Mouse (Mus musculus) forebrain, postnatal 0 days (tissue): Measurements from ENCODE around the gene Aldh16a1. TPM values are rescaled to one million over a fixed set of nuclear protein-coding genes. Genes with fewer than 3 reads are reported as not detected.
A peak's percentile ranks its signal among the peaks of the same experiment; 100 is the strongest.

Experiments used
- ATAC-seq: fragments of 200-750 bp; cut with Nextera tagmentation; 2 replicates; pipeline ENCODE4 v1.8.0; 2017; ENCODE audit warnings: mild to moderate bottlenecking, moderate library complexity
- DNase-seq: peaks from one replicate; pipeline ENCODE4 v3.0.0-alpha.2; 2015
- H3K27ac ChIP-seq: fragments of 300-500 bp; sonication (generic); 2 replicates; pipeline ENCODE4 v1.5.1; 2014; ENCODE audit warnings: low read depth, mild to moderate bottlenecking, antibody characterized with exemption, low read length, moderate library complexity, mixed read lengths
- H3K27me3 ChIP-seq: fragments of 300-500 bp; sonication (generic); 2 replicates; pipeline ENCODE4 v1.6.1; 2014; ENCODE audit warnings: mild to moderate bottlenecking, low read length, mixed read lengths; ENCODE audit not compliant: insufficient read depth
- H3K36me3 ChIP-seq: fragments of 300-500 bp; sonication (generic); 2 replicates; pipeline ENCODE4 v1.6.1; 2014; ENCODE audit warnings: mild to moderate bottlenecking, moderate library complexity; ENCODE audit not compliant: insufficient read depth
- H3K4me1 ChIP-seq: fragments of 300-500 bp; sonication (generic); 2 replicates; pipeline ENCODE4 v1.6.1; 2014; ENCODE audit warnings: antibody characterized with exemption; ENCODE audit not compliant: insufficient read depth
- H3K4me2 ChIP-seq: fragments of 300-500 bp; sonication (generic); 2 replicates; pipeline ENCODE4 v1.6.1; 2014; ENCODE audit warnings: low read depth, mild to moderate bottlenecking, moderate library complexity
- H3K4me3 ChIP-seq: fragments of 300-500 bp; sonication (generic); 2 replicates; pipeline ENCODE4 v1.5.1; 2014; ENCODE audit warnings: low read depth, low read length, mixed read lengths
- H3K9ac ChIP-seq: fragments of 300-500 bp; sonication (generic); 2 replicates; pipeline ENCODE4 v1.6.1; 2014; ENCODE audit warnings: mild to moderate bottlenecking
- H3K9me3 ChIP-seq: fragments of 300-500 bp; sonication (generic); 2 replicates; pipeline ENCODE4 v1.6.1; 2016; ENCODE audit warnings: low read length
- CTCF ChIP-seq: sonication (generic); IDR thresholded peaks from 2 replicates; pipeline ENCODE4 v1.5.1; 2016; ENCODE audit warnings: antibody characterized with exemption, control low read depth, low read depth
- WGBS: fragments of 180-500 bp; shearing (Covaris S2); extraction: QIAGEN DNeasy Blood & Tissue Kit; methylation state at CpG from one replicate; pipeline ENCODE4 v1.1.7; 2014; 5-methylcytosine and 5-hydroxymethylcytosine counted together
- polyA plus RNA-seq: library from polyadenylated mRNA; unstranded; fragments of >200 nt; fragmentation: Nextera tagmentation; extraction: Ambion mirVana; gene quantifications from 2 replicates; pipeline ENCODE4 v1.2.1, GENCODE M21; 2015
- total RNA-seq: library from RNA; depleted of rRNA; stranded (reverse); fragments of >200 nt; gene quantifications from 2 replicates; pipeline ENCODE4 v1.2.3, GENCODE M21; 2014

Gene Aldh16a1
- total and polyA plus RNA-seq, 2 experiments from 2014 or later: 13.3 to 14.2 TPM

DNA sequence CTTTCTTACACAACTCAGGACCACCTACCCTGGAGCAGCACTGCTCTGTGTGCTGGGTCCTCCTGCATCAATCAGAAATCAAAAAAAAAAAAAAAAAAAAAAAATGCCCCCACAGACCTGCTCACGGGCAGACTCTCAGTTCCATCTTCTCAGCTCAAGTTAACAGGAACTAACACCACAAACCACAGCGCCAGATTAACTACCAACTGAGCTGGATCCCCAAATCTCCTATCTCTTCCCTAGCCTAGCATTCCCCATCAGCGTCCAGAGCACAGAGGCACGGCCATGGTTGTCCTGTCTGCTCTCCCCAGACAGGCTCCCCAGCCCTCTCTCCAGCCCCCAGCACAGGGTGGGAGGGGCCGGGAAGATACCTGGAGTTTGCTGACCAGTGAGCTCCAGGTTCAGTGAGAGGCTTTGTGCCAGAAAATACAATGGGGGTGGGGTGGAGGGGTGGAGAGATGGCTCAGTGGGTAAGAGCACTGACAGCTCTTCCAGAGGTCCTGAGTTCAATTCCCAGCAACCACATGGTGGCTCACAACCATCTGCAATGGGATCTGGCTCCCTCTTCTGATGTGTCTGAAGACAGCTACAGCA lies 47.2 kb downstream of the Aldh16a1 start:
- Histone ChIP-seq H3K4me1 (no peaks in the 10 kb centered on the region), H3K36me3 (no peaks in the 10 kb centered on the region)

GRCm38 (mm10) chr7:45106441-45106840 lies 47.9 kb downstream of the Aldh16a1 start:
- Histone ChIP-seq H3K36me3 (no peaks in the 10 kb centered on the region), H3K4me3 (no peak overlapping the region), H3K4me1 (no peaks in the 10 kb centered on the region), H3K9ac (no peak overlapping the region), H3K27me3 (no peaks in the 10 kb centered on the region), H3K27ac (no peak overlapping the region), H3K9me3 (no peaks in the 10 kb centered on the region), H3K4me2 (no peak overlapping the region)
- 42% methylated on average over 6 of the region's 6 CpGs for WGBS
- ATAC-seq (no peak), DNase-seq (no peak)
- no peak for TF ChIP-seq CTCF

More for the DNA sequence above, 47.2 kb downstream of the Aldh16a1 start:
- 58% methylated on average over 5 of the region's 5 CpGs for WGBS
- no peak for TF ChIP-seq CTCF
- Histone ChIP-seq H3K4me2 (no peak overlapping the region), H3K9ac (no peak overlapping the region), H3K27ac (no peak overlapping the region), H3K4me3 (no peak overlapping the region), H3K27me3 (no peaks in the 10 kb centered on the region), H3K9me3 (no peaks in the 10 kb centered on the region)
- ATAC-seq: no peak
- no peak for DNase-seq

GRCm38 (mm10) chr7:45105491-45105890 lies 48.9 kb downstream of the Aldh16a1 start:
- no peak for DNase-seq
- TF ChIP-seq CTCF: no peak
- 79% methylated on average over 8 of the region's 8 CpGs for WGBS
- Histone ChIP-seq H3K9me3 (no peaks in the 10 kb centered on the region), H3K4me1 (no peaks in the 10 kb centered on the region), H3K4me3 (no peak overlapping the region), H3K9ac (no peak overlapping the region), H3K36me3 (no peaks in the 10 kb centered on the region), H3K27ac (no peak overlapping the region), H3K4me2 (no peak overlapping the region), H3K27me3 (no peaks in the 10 kb centered on the region)
- no peak for ATAC-seq

DNA sequence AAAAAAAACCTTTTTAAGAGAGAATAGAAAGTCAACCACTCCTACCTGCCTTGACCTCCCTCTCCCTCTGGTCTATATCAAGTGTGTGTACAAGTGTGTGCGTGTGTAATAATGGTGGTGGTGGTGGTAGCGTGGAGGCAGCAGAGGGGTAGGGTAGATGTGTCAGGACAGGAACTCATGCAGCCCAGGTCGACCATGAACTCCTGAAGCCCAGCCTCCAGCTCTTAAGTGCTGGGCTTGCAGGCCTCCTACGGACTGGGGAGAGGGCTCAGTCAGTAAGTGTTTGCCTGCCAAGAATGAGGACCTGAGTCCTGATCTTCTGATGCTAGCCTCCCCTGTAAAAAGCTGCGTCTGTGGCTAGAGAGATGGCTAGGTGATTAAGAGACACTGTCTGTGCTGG lies 49.4 kb downstream of the Aldh16a1 start:
- ATAC-seq: no peak
- no peak for DNase-seq
- no peaks in the 10 kb centered on the region for H3K36me3 ChIP-seq
- no peak for TF ChIP-seq CTCF
- H3K4me1 ChIP-seq: no peaks in the 10 kb centered on the region
- H3K9ac ChIP-seq: no peak overlapping the region
- no peaks in the 10 kb centered on the region for H3K27me3 ChIP-seq
- no peak overlapping the region for H3K4me2 ChIP-seq
- no peaks in the 10 kb centered on the region for H3K9me3 ChIP-seq
- no peak overlapping the region for H3K27ac ChIP-seq
- WGBS: 84% methylated on average over 5 of the region's 5 CpGs
- no peak overlapping the region for H3K4me3 ChIP-seq

DNA sequence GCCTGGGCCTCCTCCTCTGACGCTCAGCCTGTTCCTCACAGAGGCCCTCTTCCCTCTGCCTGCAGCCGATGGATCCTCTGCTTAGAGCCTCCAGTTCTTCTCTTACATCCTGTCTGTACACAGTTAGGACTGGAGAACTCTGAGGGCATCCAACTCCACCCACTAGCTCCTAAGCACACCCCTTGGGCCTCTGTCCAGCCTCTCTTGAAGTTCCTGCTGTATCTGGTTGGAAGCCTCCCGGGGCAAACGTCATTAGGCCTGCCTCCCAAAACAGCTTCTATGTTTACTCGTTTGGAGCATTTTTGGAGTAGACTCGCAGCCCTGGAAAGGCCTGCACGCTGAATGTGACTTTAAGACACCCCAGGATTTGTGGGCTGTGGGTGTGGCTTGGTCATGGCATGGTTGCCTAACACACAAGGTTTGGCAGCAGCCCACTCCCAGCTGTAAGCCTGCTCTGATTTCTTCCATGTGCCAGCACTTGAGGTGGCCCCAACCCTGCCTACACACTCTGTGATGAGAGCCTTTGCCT lies 50.7 kb downstream of the Aldh16a1 start, which contains the start of gene Fcgrt:
TSS of gene Fcgrt (minus strand) at position 200 of the 529 bp plus-strand sequence.
- H3K36me3 ChIP-seq: no peaks in the 10 kb centered on the region
- no peak within 1 kb of the TSS for H3K27ac ChIP-seq
- 74% methylated on average over 7 of the region's 7 CpGs for WGBS
- H3K9ac ChIP-seq: no peak within 1 kb of the TSS
- DNase-seq: no peak
- no peaks in the 10 kb centered on the region for H3K27me3 ChIP-seq
- 0 out of 2 replicates have a peak within 1 kb of the TSS, but pooled peaks have one; percentile 13 for H3K4me2 ChIP-seq
- no peak within 1 kb of the TSS for H3K4me3 ChIP-seq
- H3K4me1 ChIP-seq: no peaks in the 10 kb centered on the region
- H3K9me3 ChIP-seq: no peaks in the 10 kb centered on the region
- no peak for TF ChIP-seq CTCF
- peak; percentile 65; the same call in 1 of the 2 replicates for ATAC-seq

GRCm38 (mm10) chr7:45102940-45103585 lies 51.3 kb downstream of the Aldh16a1 start:
- no peak overlapping the region for H3K4me3 ChIP-seq
- H3K9me3 ChIP-seq: no peaks in the 10 kb centered on the region
- DNase-seq (no peak), ATAC-seq (no peak)
- H3K4me1 ChIP-seq: no peaks in the 10 kb centered on the region
- H3K36me3 ChIP-seq: no peaks in the 10 kb centered on the region
- TF ChIP-seq CTCF: no peak
- no peak overlapping the region for H3K27ac ChIP-seq
- H3K4me2 ChIP-seq: 0 out of 2 replicates have a peak overlapping the region, but pooled peaks have one; percentile 13
- WGBS: 81% methylated on average over 9 of the region's 9 CpGs
- no peaks in the 10 kb centered on the region for H3K27me3 ChIP-seq
- H3K9ac ChIP-seq: no peak overlapping the region

DNA sequence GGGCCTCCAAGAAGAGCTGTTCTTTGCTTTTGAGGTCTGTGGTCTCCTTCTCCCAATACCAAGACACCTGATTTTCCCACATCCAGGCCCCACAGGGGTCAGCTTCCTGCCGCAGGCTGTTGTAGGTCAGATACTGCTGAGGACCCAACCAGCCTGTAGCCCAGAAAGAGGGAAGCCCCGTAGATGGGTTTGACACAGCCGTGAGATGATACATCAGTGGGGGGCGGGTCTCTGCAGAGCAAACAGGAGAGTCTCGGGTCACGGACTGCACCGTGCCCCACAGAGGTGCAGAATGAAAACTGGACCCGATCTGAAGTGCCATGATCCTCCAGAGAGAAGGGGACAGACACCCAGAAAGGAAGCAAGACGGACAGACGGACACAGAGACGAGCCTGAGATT lies 51.9 kb downstream of the Aldh16a1 start:
- ATAC-seq (no peak), DNase-seq (no peak)
- no peaks in the 10 kb centered on the region for H3K9me3 ChIP-seq
- no peaks in the 10 kb centered on the region for H3K27me3 ChIP-seq
- H3K36me3 ChIP-seq: no peaks in the 10 kb centered on the region
- no peaks in the 10 kb centered on the region for H3K4me1 ChIP-seq
- H3K4me2 ChIP-seq: no peak overlapping the region
- no peak for TF ChIP-seq CTCF
- no peak overlapping the region for H3K4me3 ChIP-seq
- 83% methylated on average over 11 of the region's 11 CpGs for WGBS
- H3K9ac ChIP-seq: no peak overlapping the region
- H3K27ac ChIP-seq: no peak overlapping the region
